Mouse (Mus musculus) forebrain, embryonic 11.5 days (tissue): ENCODE data around the gene Crocc2. TPM values are rescaled to one million over a fixed set of nuclear protein-coding genes. Genes with fewer than 3 reads are reported as not detected.

Experiments
- ATAC-seq: fragments of 200-750 bp; cut with Nextera tagmentation; replicated peaks from 2 replicates; pipeline ENCODE4 v1.8.0; 2017; ENCODE audit warnings: moderate TSS enrichment; ENCODE audit not compliant: low FRiP score
- DNase-seq: peaks from one replicate; pipeline ENCODE4 v3.0.0-alpha.2; 2017; ENCODE audit warnings: low spot score
- H3K27ac ChIP-seq: fragments of 300-500 bp; sonication (generic); 2 replicates; pipeline ENCODE4 v1.5.1; 2014; ENCODE audit warnings: low read depth, low read length
- H3K27me3 ChIP-seq: fragments of 300-500 bp; sonication (generic); 2 replicates; pipeline ENCODE4 v1.6.1; 2014; ENCODE audit warnings: mild to moderate bottlenecking, low read length, mixed read lengths; ENCODE audit not compliant: control insufficient read depth, insufficient read depth
- H3K36me3 ChIP-seq: fragments of 300-500 bp; sonication (generic); 2 replicates; pipeline ENCODE4 v1.6.1; 2014; ENCODE audit warnings: mild to moderate bottlenecking, low read length, moderate library complexity, mixed read lengths; ENCODE audit not compliant: control insufficient read depth, insufficient read depth
- H3K4me1 ChIP-seq: fragments of 300-500 bp; sonication (generic); replicated peaks from 2 replicates; pipeline ENCODE4 v1.6.1; 2014; ENCODE audit warnings: low read length, mixed read lengths; ENCODE audit not compliant: control insufficient read depth, insufficient read depth
- H3K4me2 ChIP-seq: fragments of 300-500 bp; sonication (generic); 2 replicates; pipeline ENCODE4 v1.6.1; 2014; ENCODE audit warnings: low read depth, mild to moderate bottlenecking, low read length, moderate library complexity, mixed read lengths; ENCODE audit not compliant: severe bottlenecking
- H3K4me3 ChIP-seq: fragments of 300-500 bp; sonication (generic); 2 replicates; pipeline ENCODE4 v1.5.1; 2014; ENCODE audit warnings: low read depth, low read length
- H3K9ac ChIP-seq: fragments of 300-500 bp; sonication (generic); 2 replicates; pipeline ENCODE4 v1.6.1; 2014; ENCODE audit warnings: low read length
- H3K9me3 ChIP-seq: fragments of 300-500 bp; sonication (generic); 2 replicates; pipeline ENCODE4 v1.6.1; 2016; ENCODE audit warnings: low read length, mixed read lengths; ENCODE audit not compliant: control insufficient read depth
- WGBS: fragments of 180-500 bp; shearing (Covaris S2); extraction: QIAGEN DNeasy Blood & Tissue Kit; methylation state at CpG from one replicate; pipeline ENCODE4 v1.1.7; 2014; 5-methylcytosine and 5-hydroxymethylcytosine counted together
- polyA plus RNA-seq: library from polyadenylated mRNA; unstranded; fragments of >200 nt; fragmentation: Nextera tagmentation; extraction: Ambion mirVana; gene quantifications from 2 replicates; pipeline ENCODE4 v1.2.1, GENCODE M21; 2014

Crocc2 gene
- polyA plus RNA-seq = 0.04 and 0.07 TPM in 2 replicates

- Histone ChIP-seq H3K4me1 (no peaks in the 10 kb centered on the region), H3K27me3 (no peaks in the 10 kb centered on the region), H3K4me2 (no peak within 1 kb of the TSS), H3K9me3 (no peaks in the 10 kb centered on the region), H3K36me3 (no peaks in the 10 kb centered on the region), H3K27ac (no peak within 1 kb of the TSS), H3K4me3 (no peak within 1 kb of the TSS), H3K9ac (no peak within 1 kb of the TSS)
- no peak for ATAC-seq
- no peak for DNase-seq
- WGBS = 40% methylated on average over 10 of the region's 10 CpGs
These were observed at the start of gene Crocc2 for GRCm38 (mm10) chr1:93168295-93168775. Gene Crocc2, plus strand, starts transcription at chr1:93168725.

DNA sequence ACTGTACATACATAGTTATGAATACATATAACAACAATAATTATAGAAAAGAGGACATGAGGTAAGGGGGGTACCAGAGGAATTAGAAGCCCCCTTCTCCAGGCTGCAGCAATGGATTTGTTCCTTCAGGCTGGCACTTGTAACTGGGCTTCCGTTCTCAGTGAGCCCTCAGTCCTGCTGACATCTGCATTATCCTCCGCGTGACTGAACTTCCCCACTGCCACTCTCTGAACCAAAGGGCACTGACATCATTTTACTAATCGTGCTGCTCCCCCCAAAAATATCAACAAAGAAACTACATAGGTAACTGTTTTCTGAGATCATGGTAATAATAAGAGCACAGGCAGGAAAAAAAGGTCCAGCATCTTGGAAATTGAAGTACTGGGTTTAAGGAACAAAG lies 49.7 kb upstream of the Crocc2 start:
- Histone ChIP-seq H3K9ac (no peak overlapping the region), H3K36me3 (no peaks in the 10 kb centered on the region), H3K27me3 (no peaks in the 10 kb centered on the region), H3K9me3 (no peaks in the 10 kb centered on the region), H3K27ac (no peak overlapping the region), H3K4me3 (no peak overlapping the region), H3K4me2 (no peak overlapping the region), H3K4me1 (peaks cover 5% of the 10 kb centered on the region; the same call in 1 of the 2 replicates)
- 34% methylated on average over 4 of the region's 4 CpGs for WGBS
- no peak for DNase-seq
- no peak for ATAC-seq

- Histone ChIP-seq H3K4me2 (no peak overlapping the region), H3K4me3 (no peak overlapping the region), H3K27me3 (no peaks in the 10 kb centered on the region), H3K4me1 (no peaks in the 10 kb centered on the region), H3K36me3 (no peaks in the 10 kb centered on the region), H3K9me3 (no peaks in the 10 kb centered on the region), H3K9ac (no peak overlapping the region), H3K27ac (no peak overlapping the region)
- 85% methylated on average over 11 of the region's 11 CpGs for WGBS
- ATAC-seq (no peak), DNase-seq (no peak)
These were observed 45.2 kb upstream of the Crocc2 start for GRCm38 (mm10) chr1:93123179-93123854.

DNA sequence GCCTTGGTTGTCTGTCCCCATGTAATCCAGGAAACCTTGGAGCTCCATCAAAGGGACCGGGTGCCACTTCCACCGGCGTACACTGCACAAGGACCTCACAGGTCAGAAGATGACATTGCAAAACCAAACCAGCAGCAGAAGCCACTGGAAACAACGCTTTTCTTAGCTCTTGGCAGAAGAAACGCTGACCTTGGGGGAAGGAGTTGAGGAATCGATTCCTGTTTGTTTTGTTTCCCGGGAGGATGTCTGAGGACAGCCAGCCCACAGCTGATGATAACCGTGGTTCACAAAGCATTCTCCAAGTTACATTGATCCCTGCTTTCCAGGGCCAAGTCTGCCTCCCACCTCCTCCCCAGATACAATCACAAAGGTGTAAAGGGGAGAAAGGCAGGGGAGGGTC lies 44.5 kb upstream of the Crocc2 start:
- Histone ChIP-seq H3K4me2 (no peak overlapping the region), H3K4me3 (no peak overlapping the region), H3K36me3 (no peaks in the 10 kb centered on the region), H3K4me1 (no peaks in the 10 kb centered on the region), H3K9ac (no peak overlapping the region), H3K9me3 (no peaks in the 10 kb centered on the region), H3K27ac (no peak overlapping the region), H3K27me3 (no peaks in the 10 kb centered on the region)
- 83% methylated on average over 8 of the region's 8 CpGs for WGBS
- DNase-seq (no peak), ATAC-seq (no peak)

- ATAC-seq (no peak), DNase-seq (no peak)
- Histone ChIP-seq H3K4me3 (no peak overlapping the region), H3K9me3 (no peaks in the 10 kb centered on the region), H3K4me2 (no peak overlapping the region), H3K27me3 (no peaks in the 10 kb centered on the region), H3K27ac (no peak overlapping the region), H3K36me3 (no peaks in the 10 kb centered on the region), H3K9ac (no peak overlapping the region), H3K4me1 (no peaks in the 10 kb centered on the region)
- 69% methylated on average over 5 of the region's 5 CpGs for WGBS
These were observed 43.3 kb upstream of the Crocc2 start for GRCm38 (mm10) chr1:93125256-93125655.

DNA sequence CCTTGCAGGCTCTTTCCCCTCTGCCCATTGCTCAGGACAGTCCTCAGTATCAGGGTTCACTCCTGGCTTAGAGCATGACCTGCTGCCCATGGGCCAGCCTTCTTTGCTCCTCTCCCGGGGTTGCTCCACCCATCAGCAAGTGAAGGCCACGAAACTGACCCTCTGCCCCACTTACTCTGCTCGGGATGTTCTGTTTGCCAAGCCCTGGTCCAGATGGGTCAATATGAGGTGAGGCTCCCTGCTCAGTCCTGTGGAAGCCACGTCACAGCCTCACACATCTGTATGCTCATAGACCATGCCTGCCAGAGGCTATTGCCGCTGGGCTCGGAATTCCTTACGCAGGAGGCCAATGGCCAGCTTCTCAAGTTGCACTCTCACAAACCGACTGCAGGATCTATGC lies 40.3 kb upstream of the Crocc2 start:
- Histone ChIP-seq H3K36me3 (no peaks in the 10 kb centered on the region), H3K4me2 (no peak overlapping the region), H3K27ac (no peak overlapping the region), H3K4me3 (no peak overlapping the region), H3K27me3 (no peaks in the 10 kb centered on the region), H3K4me1 (no peaks in the 10 kb centered on the region), H3K9me3 (no peaks in the 10 kb centered on the region), H3K9ac (no peak overlapping the region)
- ATAC-seq = no peak
- DNase-seq = no peak
- 78% methylated on average over 8 of the region's 8 CpGs for WGBS

DNA sequence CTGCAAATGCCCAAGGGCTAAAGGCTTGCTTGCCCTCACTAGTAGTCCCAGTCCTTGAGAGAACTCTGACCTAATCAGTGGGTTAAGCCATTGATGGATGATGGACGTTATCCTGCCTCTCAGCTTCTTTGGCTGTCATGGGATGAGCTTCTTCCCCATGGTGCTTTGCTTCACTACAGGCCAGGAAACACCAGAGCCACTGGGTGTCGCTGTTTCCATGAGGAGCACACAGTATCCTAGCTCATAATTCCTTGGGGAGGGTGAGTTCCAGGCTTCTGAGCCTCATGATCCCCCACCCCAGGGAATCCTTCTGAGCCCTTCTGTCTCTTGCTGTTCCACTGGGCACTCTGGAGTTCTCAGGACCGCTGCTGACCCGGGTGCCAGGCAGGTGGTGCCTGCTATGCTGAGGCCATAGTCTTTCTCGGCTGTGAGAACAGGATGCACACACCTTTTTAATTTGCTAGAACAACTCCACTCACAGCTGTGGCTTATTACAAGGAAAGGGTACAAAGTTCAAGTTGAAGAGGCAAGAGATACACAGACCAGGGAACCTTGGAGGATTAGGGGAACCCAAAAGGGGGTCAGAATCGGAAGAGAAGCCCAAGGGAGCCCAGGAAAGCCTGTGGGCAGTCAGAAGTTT lies 39.7 kb upstream of the Crocc2 start:
- H3K9me3 ChIP-seq = no peaks in the 10 kb centered on the region
- H3K4me3 ChIP-seq = no peak overlapping the region
- 30% methylated on average over 6 of the region's 6 CpGs for WGBS
- H3K27ac ChIP-seq = no peak overlapping the region
- no peaks in the 10 kb centered on the region for H3K36me3 ChIP-seq
- no peak overlapping the region for H3K4me2 ChIP-seq
- no peak overlapping the region for H3K9ac ChIP-seq
- H3K4me1 ChIP-seq = no peaks in the 10 kb centered on the region
- ATAC-seq (no peak), DNase-seq (peak; percentile 69)
- no peaks in the 10 kb centered on the region for H3K27me3 ChIP-seq

- WGBS = 76% methylated on average over 10 of the region's 10 CpGs
These were observed 38.1 kb upstream of the Crocc2 start for GRCm38 (mm10) chr1:93130242-93130983.

More at GRCm38 (mm10) chr1:93130242-93130983, 38.1 kb upstream of the Crocc2 start:
- Histone ChIP-seq H3K4me2 (no peak overlapping the region), H3K27me3 (no peaks in the 10 kb centered on the region), H3K27ac (no peak overlapping the region), H3K4me1 (no peaks in the 10 kb centered on the region), H3K9ac (no peak overlapping the region), H3K4me3 (no peak overlapping the region), H3K9me3 (no peaks in the 10 kb centered on the region), H3K36me3 (no peaks in the 10 kb centered on the region)
- no peak for DNase-seq
- ATAC-seq = no peak
